Mouse (Mus musculus) liver, postnatal 0 days (tissue): Measurements from ENCODE around the gene Tdp2.

Source experiments
- CTCF ChIP-seq: sonication (generic); IDR thresholded peaks from 2 replicates; pipeline ENCODE4 v1.5.1; 2016; ENCODE audit warnings: antibody characterized with exemption, low read depth
- EP300 ChIP-seq: IDR thresholded peaks from 2 replicates; pipeline ENCODE4 v1.6.1; 2016; ENCODE audit warnings: antibody characterized with exemption, low read depth, mild to moderate bottlenecking

- TF ChIP-seq CTCF (no peak), EP300 (no peak)
Observed at GRCm38 (mm10) chr13:24799378-24799777, 32.1 kb upstream of the Tdp2 start.
